Mouse (Mus musculus) hindbrain, embryonic 13.5 days (tissue): ENCODE measurements at regions not wholly inside any gene's neighbourhood (a gene's known extent, or its start where the extent isn't known, plus 50 kb on each side); places are given as distances from the start of the nearest gene placed in this dataset.
A peak's percentile ranks its signal among the peaks of the same experiment; 100 is the strongest.

Source experiments
- ATAC-seq: fragments of 200-750 bp; cut with Nextera tagmentation; 2 replicates; pipeline ENCODE4 v1.8.0; 2017; ENCODE audit warnings: moderate TSS enrichment; ENCODE audit not compliant: low FRiP score
- H3K27ac ChIP-seq: fragments of 300-500 bp; sonication (generic); 2 replicates; pipeline ENCODE4 v1.5.1; 2015; ENCODE audit warnings: inconsistent platforms, mild to moderate bottlenecking, moderate library complexity
- H3K27me3 ChIP-seq: fragments of 300-500 bp; sonication (generic); 2 replicates; pipeline ENCODE4 v1.6.1; 2015; ENCODE audit warnings: mild to moderate bottlenecking, inconsistent platforms
- H3K36me3 ChIP-seq: fragments of 300-500 bp; sonication (generic); 2 replicates; pipeline ENCODE4 v1.6.1; 2015; ENCODE audit warnings: mild to moderate bottlenecking, inconsistent platforms
- H3K4me1 ChIP-seq: fragments of 300-500 bp; sonication (generic); replicated peaks from 2 replicates; pipeline ENCODE4 v1.6.1; 2015; ENCODE audit warnings: inconsistent platforms
- H3K4me2 ChIP-seq: fragments of 300-500 bp; sonication (generic); 2 replicates; pipeline ENCODE4 v1.6.1; 2015; ENCODE audit warnings: inconsistent platforms, mild to moderate bottlenecking, moderate library complexity
- H3K4me3 ChIP-seq: fragments of 300-500 bp; sonication (generic); 2 replicates; pipeline ENCODE4 v1.5.1; 2015; ENCODE audit warnings: mild to moderate bottlenecking, inconsistent platforms
- H3K9ac ChIP-seq: fragments of 300-500 bp; sonication (generic); 2 replicates; pipeline ENCODE4 v1.6.1; 2015; ENCODE audit warnings: mild to moderate bottlenecking, inconsistent platforms
- H3K9me3 ChIP-seq: fragments of 300-500 bp; sonication (generic); 2 replicates; pipeline ENCODE4 v1.6.1; 2016; ENCODE audit warnings: inconsistent platforms
- WGBS: fragments of 180-500 bp; shearing (Covaris S2); methylation state at CpG from one replicate; pipeline ENCODE4 v1.1.7; 2015; 5-methylcytosine and 5-hydroxymethylcytosine counted together

- Histone ChIP-seq H3K9ac (no peak overlapping the region), H3K36me3 (no peaks in the 10 kb centered on the region), H3K27me3 (no peaks in the 10 kb centered on the region), H3K9me3 (no peaks in the 10 kb centered on the region), H3K27ac (no peak overlapping the region), H3K4me3 (no peak overlapping the region), H3K4me2 (no peak overlapping the region), H3K4me1 (no peaks in the 10 kb centered on the region)
- WGBS, result 89% methylated on average over 2 of the region's 2 CpGs
- no peak for ATAC-seq
Observed at GRCm38 (mm10) chr12:25451156-25451555, 354.2 kb upstream of the Id2 start.

- no peak for ATAC-seq
- H3K9me3 ChIP-seq, result no peaks in the 10 kb centered on the region
- H3K4me3 ChIP-seq, result no peak overlapping the region
- H3K36me3 ChIP-seq, result no peaks in the 10 kb centered on the region
- 65% methylated on average over 2 of the region's 2 CpGs for WGBS
- H3K9ac ChIP-seq, result no peak overlapping the region
- no peaks in the 10 kb centered on the region for H3K4me1 ChIP-seq
- no peaks in the 10 kb centered on the region for H3K27me3 ChIP-seq
- no peak overlapping the region for H3K4me2 ChIP-seq
- no peak overlapping the region for H3K27ac ChIP-seq
Observed at GRCm38 (mm10) chr12:25444355-25444754, 347.4 kb upstream of the Id2 start.

- H3K27ac ChIP-seq, result no peak overlapping the region
- H3K4me3 ChIP-seq, result no peak overlapping the region
- H3K27me3 ChIP-seq, result no peaks in the 10 kb centered on the region
- no peak overlapping the region for H3K9ac ChIP-seq
- H3K36me3 ChIP-seq, result no peaks in the 10 kb centered on the region
- H3K9me3 ChIP-seq, result no peaks in the 10 kb centered on the region
- no peak overlapping the region for H3K4me2 ChIP-seq
- no peak for ATAC-seq
- 92% methylated on average over 7 of the region's 7 CpGs for WGBS
- H3K4me1 ChIP-seq, result 0 out of 2 replicates have a peak, but pooled peaks cover 2% of the 10 kb centered on the region
Observed at GRCm38 (mm10) chr12:25439029-25439551, 342.1 kb upstream of the Id2 start.

- no peak overlapping the region for H3K27ac ChIP-seq
- H3K4me1 ChIP-seq, result 0 out of 2 replicates have a peak, but pooled peaks cover 2% of the 10 kb centered on the region
- H3K36me3 ChIP-seq, result no peaks in the 10 kb centered on the region
- H3K9me3 ChIP-seq, result no peaks in the 10 kb centered on the region
- H3K9ac ChIP-seq, result no peak overlapping the region
- H3K4me2 ChIP-seq, result no peak overlapping the region
- 58% methylated on average over 8 of the region's 8 CpGs for WGBS
- no peak overlapping the region for H3K4me3 ChIP-seq
- no peaks in the 10 kb centered on the region for H3K27me3 ChIP-seq
- ATAC-seq, result no peak
Observed at GRCm38 (mm10) chr12:25438217-25439028, 341.5 kb upstream of the Id2 start.

- Histone ChIP-seq H3K4me1 (0 out of 2 replicates have a peak, but pooled peaks cover 2% of the 10 kb centered on the region), H3K36me3 (no peaks in the 10 kb centered on the region), H3K27ac (no peak overlapping the region), H3K4me3 (no peak overlapping the region), H3K9ac (no peak overlapping the region), H3K4me2 (no peak overlapping the region), H3K27me3 (no peaks in the 10 kb centered on the region), H3K9me3 (no peaks in the 10 kb centered on the region)
- no peak for ATAC-seq
- WGBS, result 76% methylated on average over 4 of the region's 4 CpGs
Observed at GRCm38 (mm10) chr12:25437556-25437955, 340.6 kb upstream of the Id2 start.

- no peak overlapping the region for H3K4me3 ChIP-seq
- 0 out of 2 replicates have a peak, but pooled peaks cover 2% of the 10 kb centered on the region for H3K4me1 ChIP-seq
- no peaks in the 10 kb centered on the region for H3K9me3 ChIP-seq
- no peak for ATAC-seq
- no peak overlapping the region for H3K9ac ChIP-seq
- no peaks in the 10 kb centered on the region for H3K36me3 ChIP-seq
- H3K27me3 ChIP-seq, result no peaks in the 10 kb centered on the region
- no peak overlapping the region for H3K27ac ChIP-seq
- 91% methylated on average over 6 of the region's 6 CpGs for WGBS
- H3K4me2 ChIP-seq, result no peak overlapping the region
Observed at GRCm38 (mm10) chr12:25436220-25436911, 339.4 kb upstream of the Id2 start.

DNA sequence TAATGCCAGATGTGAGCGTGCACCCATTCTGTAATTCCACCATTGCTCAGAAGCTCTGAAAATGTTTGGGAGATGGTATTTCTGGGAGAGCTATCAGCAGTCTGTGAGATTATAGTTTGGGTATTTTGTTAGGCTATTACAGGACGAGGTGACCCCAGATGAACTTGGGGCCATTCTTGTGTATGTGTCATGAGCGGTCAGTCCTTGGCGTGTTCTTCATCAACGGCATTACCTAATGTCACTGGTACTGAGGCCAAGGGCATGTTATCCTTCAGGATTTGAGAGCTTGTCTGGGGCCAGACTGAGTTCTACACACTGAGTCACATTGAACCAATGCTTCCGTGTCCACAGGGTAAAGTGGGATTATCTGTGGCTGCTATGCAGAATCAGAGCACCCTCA, 335.9 kb upstream of the Id2 start:
- H3K9ac ChIP-seq, result no peak overlapping the region
- no peaks in the 10 kb centered on the region for H3K9me3 ChIP-seq
- ATAC-seq, result no peak
- 95% methylated on average over 6 of the region's 6 CpGs for WGBS
- H3K4me3 ChIP-seq, result no peak overlapping the region
- H3K4me2 ChIP-seq, result no peak overlapping the region
- H3K36me3 ChIP-seq, result no peaks in the 10 kb centered on the region
- H3K27ac ChIP-seq, result no peak overlapping the region
- no peaks in the 10 kb centered on the region for H3K27me3 ChIP-seq
- no peaks in the 10 kb centered on the region for H3K4me1 ChIP-seq

DNA sequence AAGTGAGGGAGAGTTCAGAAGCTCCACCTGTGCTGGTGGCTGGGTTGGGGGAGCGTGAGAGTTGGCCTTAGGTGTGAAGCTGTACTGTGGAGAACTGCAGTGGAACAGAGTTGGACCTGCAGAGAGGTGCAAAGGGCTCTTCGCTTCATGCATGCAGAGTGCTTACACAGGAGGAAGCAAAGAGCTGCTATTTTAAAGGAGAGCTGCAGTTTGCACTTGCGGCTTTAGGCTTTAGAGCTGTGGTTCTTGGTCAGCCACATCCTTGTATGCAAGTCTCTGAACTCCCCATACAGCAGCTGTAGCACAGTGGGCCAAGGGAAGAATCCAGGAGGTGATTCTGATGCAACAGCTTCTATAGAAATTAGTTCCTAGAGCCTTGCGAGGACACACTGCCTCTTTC, 334.0 kb upstream of the Id2 start:
- Histone ChIP-seq H3K36me3 (no peaks in the 10 kb centered on the region), H3K4me1 (no peaks in the 10 kb centered on the region), H3K4me3 (no peak overlapping the region), H3K27ac (no peak overlapping the region), H3K9me3 (no peaks in the 10 kb centered on the region), H3K27me3 (no peaks in the 10 kb centered on the region), H3K9ac (no peak overlapping the region), H3K4me2 (no peak overlapping the region)
- no peak for ATAC-seq
- WGBS, result 91% methylated on average over 4 of the region's 4 CpGs

DNA sequence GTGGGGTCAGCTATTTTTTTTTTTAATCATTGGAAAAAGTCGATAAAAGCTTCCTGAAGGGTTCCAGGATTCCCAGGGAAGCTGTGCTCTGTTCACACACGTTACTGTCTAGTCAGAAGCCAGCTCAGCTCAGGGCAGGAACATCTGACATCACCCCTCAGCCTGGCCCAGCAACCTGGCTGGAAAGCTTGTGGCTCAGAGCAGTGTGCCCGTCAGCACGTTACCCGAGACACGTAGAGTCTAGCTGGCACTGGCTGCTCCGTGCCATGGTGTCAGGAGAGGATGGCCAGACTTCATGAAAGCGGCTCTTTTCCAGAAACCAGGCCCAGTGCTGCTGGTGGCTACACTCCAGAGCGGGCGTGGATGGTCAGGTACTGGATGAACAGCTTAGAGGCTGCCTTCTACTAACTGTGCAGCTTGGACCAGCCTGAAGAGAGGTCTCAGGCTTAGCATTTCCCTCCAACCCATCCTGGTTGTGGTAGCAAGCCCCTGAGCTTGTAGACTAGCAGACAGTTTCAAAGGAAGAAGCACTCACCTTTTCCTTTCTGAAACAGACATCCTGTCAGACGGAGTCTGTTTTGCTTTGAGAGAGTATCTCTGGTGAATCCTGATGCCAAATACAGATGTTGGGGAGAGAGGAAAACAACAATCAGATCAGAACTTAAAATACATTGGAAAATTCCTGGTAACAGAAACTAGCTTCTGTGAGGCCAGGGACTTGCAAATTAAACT, 331.1 kb upstream of the Id2 start:
- H3K27me3 ChIP-seq, result no peaks in the 10 kb centered on the region
- H3K4me2 ChIP-seq, result no peak overlapping the region
- no peaks in the 10 kb centered on the region for H3K36me3 ChIP-seq
- H3K4me1 ChIP-seq, result no peaks in the 10 kb centered on the region
- no peak overlapping the region for H3K4me3 ChIP-seq
- H3K9me3 ChIP-seq, result no peaks in the 10 kb centered on the region
- ATAC-seq, result no peak
- WGBS, result 89% methylated on average over 11 of the region's 11 CpGs
- no peak overlapping the region for H3K9ac ChIP-seq
- H3K27ac ChIP-seq, result no peak overlapping the region

- Histone ChIP-seq H3K36me3 (no peaks in the 10 kb centered on the region), H3K4me3 (no peak overlapping the region), H3K9me3 (peaks cover 5% of the 10 kb centered on the region; the same call in 1 of the 2 replicates), H3K4me2 (no peak overlapping the region), H3K27me3 (no peaks in the 10 kb centered on the region), H3K4me1 (peaks cover 14% of the 10 kb centered on the region), H3K9ac (no peak overlapping the region), H3K27ac (no peak overlapping the region)
- no peak for ATAC-seq
- WGBS, result 83% methylated on average over 4 of the region's 4 CpGs
Observed at GRCm38 (mm10) chr12:25417336-25417735, 320.4 kb upstream of the Id2 start.

DNA sequence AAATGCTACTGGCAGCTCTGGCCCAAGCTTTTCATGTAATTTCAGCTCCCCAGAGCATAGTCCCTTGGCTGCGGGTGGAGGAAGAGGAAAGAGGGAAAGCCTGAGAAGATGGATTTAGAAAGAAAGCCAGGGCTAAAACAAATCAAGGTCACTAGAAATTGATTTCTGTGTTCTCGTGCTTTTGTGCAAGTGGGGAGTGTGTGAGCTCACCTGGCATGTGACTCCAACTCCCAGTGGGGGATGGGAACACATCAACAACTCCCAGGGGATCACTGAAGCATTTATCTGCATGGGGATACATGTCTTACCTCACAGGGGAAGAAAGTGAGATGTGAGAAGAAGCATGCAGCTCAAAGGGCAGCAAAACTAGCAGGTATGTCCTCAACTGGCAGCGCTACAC, 319.6 kb upstream of the Id2 start:
- H3K4me3 ChIP-seq, result no peak overlapping the region
- H3K27ac ChIP-seq, result peak overlapping the region; percentile 44; the same call in 1 of the 2 replicates
- H3K27me3 ChIP-seq, result no peaks in the 10 kb centered on the region
- H3K4me2 ChIP-seq, result no peak overlapping the region
- H3K36me3 ChIP-seq, result no peaks in the 10 kb centered on the region
- H3K9me3 ChIP-seq, result peaks cover 6% of the 10 kb centered on the region; the same call in 1 of the 2 replicates
- no peak for ATAC-seq
- no peak overlapping the region for H3K9ac ChIP-seq
- peaks cover 14% of the 10 kb centered on the region for H3K4me1 ChIP-seq
- 40% methylated on average over 3 of the region's 3 CpGs for WGBS

GRCm38 (mm10) chr12:25415641-25416040, 318.7 kb upstream of the Id2 start:
- H3K4me2 ChIP-seq, result no peak overlapping the region
- no peaks in the 10 kb centered on the region for H3K36me3 ChIP-seq
- H3K9ac ChIP-seq, result no peak overlapping the region
- H3K27ac ChIP-seq, result no peak overlapping the region
- WGBS, result 18% methylated on average over 3 of the region's 3 CpGs
- H3K4me1 ChIP-seq, result peaks cover 14% of the 10 kb centered on the region
- no peak overlapping the region for H3K4me3 ChIP-seq
- H3K9me3 ChIP-seq, result peaks cover 6% of the 10 kb centered on the region; the same call in 1 of the 2 replicates
- no peak for ATAC-seq
- H3K27me3 ChIP-seq, result no peaks in the 10 kb centered on the region
